Mouse (Mus musculus): ENCODE results near the gene Hist1h2bc. TPM values are rescaled to one million over a fixed set of nuclear protein-coding genes. Genes with fewer than 3 reads are reported as not detected.

Gene Hist1h2bc
- polyA plus RNA-seq, 1 experiment from 2014 or later, result 22.2 TPM

DNA sequence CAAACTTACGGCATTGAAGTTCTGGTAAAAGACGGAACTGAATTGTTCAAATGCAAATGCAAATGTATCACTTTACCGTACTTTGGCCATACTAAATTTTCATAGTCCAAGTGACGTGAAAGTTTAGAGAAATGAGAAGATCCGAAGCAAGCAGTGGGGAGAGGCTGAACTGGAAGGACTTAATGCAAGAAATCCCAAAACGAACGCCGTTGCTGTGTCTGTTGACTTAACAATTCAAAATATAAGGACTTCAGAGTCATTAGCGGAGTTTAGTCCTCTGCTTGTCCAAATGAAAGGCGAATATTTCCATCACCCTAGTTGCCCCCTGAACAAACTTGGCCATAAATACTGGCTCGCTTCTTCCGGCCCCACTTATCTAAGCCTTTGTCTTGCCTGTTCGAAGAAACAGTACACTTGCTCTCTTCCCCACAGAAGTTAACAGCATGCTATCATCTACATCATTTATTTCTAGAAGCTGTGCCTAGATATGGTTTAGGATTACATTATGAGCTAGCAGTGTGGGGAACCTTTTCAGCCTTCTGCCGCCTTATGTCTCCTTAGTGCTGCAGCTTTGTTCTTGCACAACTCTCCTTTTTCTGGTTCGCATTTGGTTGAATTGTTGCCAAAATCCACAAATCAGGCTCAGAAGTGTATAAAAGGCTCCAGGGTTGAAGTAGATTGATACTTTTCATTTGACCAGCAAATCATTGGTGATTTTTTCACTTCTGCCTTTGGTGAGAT, 1.3 kb downstream of the Hist1h2bc start:
- WGBS, result 15% methylated on average over 15 of the region's 15 CpGs
- DNase-seq (ENCODE audit: low spot score), result peak; percentile 58
- Histone ChIP-seq H3K36me3 (ENCODE audit: control insufficient read depth, insufficient read depth, low read length) (no peaks in the 10 kb centered on the region), H3K4me1 (ENCODE audit: control insufficient read depth, insufficient read depth, low read length) (0 out of 2 replicates have a peak, but pooled peaks cover 8% of the 10 kb centered on the region), H3K27me3 (ENCODE audit: control insufficient read depth, insufficient read depth, low read length) (no peaks in the 10 kb centered on the region), H3K4me2 (ENCODE audit: low read depth) (peak overlapping the region; percentile 55), H3K4me3 (ENCODE audit: low read depth, low read length) (peak overlapping the region; percentile 35), H3K27ac (ENCODE audit: low read depth, low read length) (peak overlapping the region; percentile 96), H3K9me3 (ENCODE audit: control insufficient read depth, low read length) (no peaks in the 10 kb centered on the region), H3K9ac (ENCODE audit: low read length) (peak overlapping the region; percentile 68)
- ATAC-seq (ENCODE audit: insufficient read depth, low FRiP score, low TSS enrichment), result no peak

DNA sequence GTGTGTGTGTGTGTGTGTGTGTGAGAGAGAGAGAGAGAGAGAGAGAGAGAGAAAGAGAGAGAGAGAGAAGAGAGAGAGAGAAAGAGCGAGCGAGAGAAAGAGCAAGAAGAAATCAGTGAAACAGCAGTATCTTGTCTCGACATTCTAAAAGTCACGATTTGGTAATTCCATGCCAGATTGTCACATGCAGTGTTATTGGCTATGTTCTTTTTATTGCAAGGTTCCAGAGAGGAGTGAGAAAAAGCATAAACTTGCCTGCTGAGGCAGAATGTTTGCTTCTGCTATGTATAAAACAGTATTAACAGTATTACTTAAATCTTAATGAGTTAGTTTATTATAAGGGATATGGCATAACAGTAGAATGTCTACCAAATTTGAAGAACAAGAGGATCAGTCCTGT, 2.0 kb downstream of the Hist1h2bc start:
- Histone ChIP-seq H3K4me1 (ENCODE audit: control insufficient read depth, insufficient read depth, low read length) (0 out of 2 replicates have a peak, but pooled peaks cover 8% of the 10 kb centered on the region), H3K36me3 (ENCODE audit: control insufficient read depth, insufficient read depth, low read length) (no peaks in the 10 kb centered on the region), H3K9ac (ENCODE audit: low read length) (peak overlapping the region; percentile 68), H3K4me3 (ENCODE audit: low read depth, low read length) (peak overlapping the region; percentile 35), H3K27me3 (ENCODE audit: control insufficient read depth, insufficient read depth, low read length) (no peaks in the 10 kb centered on the region), H3K27ac (ENCODE audit: low read depth, low read length) (peak overlapping the region; percentile 96), H3K4me2 (ENCODE audit: low read depth) (peak overlapping the region; percentile 55), H3K9me3 (ENCODE audit: control insufficient read depth, low read length) (no peaks in the 10 kb centered on the region)
- ATAC-seq (ENCODE audit: insufficient read depth, low FRiP score, low TSS enrichment), result no peak
- 64% methylated on average over 4 of the region's 4 CpGs for whole genome bisulfite sequencing
- no peak for DNase-seq (ENCODE audit: low spot score)

DNA sequence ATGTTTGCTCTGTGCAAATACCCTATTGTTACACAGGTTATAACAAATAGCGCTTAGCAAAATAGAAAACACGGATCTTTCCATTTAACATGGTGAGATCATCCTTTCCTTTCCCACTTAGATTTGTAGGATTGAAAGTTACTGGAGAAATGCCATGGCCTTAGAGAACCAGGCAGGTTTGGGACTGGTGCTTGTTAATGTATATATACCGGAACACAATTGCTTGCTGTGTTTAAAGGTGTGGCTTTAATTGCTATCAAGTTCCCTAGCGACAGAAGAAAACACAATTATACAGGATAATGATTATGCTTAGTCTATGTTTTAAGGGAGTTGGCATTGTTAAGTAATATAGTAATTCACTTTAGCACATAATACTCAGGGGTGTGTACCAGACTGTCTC, 3.2 kb downstream of the Hist1h2bc start:
- ATAC-seq (ENCODE audit: insufficient read depth, low FRiP score, low TSS enrichment) (no peak), DNase-seq (ENCODE audit: low spot score) (no peak)
- H3K9me3 ChIP-seq (ENCODE audit: control insufficient read depth, low read length), result no peaks in the 10 kb centered on the region
- H3K27ac ChIP-seq (ENCODE audit: low read depth, low read length), result no peak overlapping the region
- H3K4me2 ChIP-seq (ENCODE audit: low read depth), result no peak overlapping the region
- H3K4me1 ChIP-seq (ENCODE audit: control insufficient read depth, insufficient read depth, low read length), result 0 out of 2 replicates have a peak, but pooled peaks cover 8% of the 10 kb centered on the region
- WGBS, result 92% methylated on average over 4 of the region's 4 CpGs
- H3K9ac ChIP-seq (ENCODE audit: low read length), result no peak overlapping the region
- no peaks in the 10 kb centered on the region for H3K27me3 ChIP-seq (ENCODE audit: control insufficient read depth, insufficient read depth, low read length)
- no peaks in the 10 kb centered on the region for H3K36me3 ChIP-seq (ENCODE audit: control insufficient read depth, insufficient read depth, low read length)
- no peak overlapping the region for H3K4me3 ChIP-seq (ENCODE audit: low read depth, low read length)

DNA sequence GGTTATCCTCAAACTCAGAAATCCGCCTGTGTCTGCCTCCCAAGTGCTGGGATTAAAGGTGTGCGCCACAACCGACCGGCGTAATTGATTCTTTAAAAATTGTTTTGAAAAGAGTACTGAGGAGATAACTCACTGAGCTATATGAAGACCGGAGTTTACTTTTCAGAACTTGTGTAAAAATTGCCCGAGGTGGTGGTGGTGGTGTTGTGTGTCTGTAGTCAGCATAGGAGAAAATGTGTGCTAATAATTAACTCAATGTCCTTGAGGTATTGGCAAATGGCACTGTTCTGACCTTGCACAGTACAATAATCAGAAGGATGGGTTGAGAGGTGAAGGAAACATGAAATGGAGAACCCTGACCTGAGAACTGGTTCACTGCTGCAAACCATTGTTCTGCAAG, 3.9 kb downstream of the Hist1h2bc start:
- no peak overlapping the region for H3K27ac ChIP-seq (ENCODE audit: low read depth, low read length)
- no peaks in the 10 kb centered on the region for H3K36me3 ChIP-seq (ENCODE audit: control insufficient read depth, insufficient read depth, low read length)
- H3K27me3 ChIP-seq (ENCODE audit: control insufficient read depth, insufficient read depth, low read length), result no peaks in the 10 kb centered on the region
- ATAC-seq (ENCODE audit: insufficient read depth, low FRiP score, low TSS enrichment), result no peak
- H3K4me3 ChIP-seq (ENCODE audit: low read depth, low read length), result no peak overlapping the region
- DNase-seq (ENCODE audit: low spot score), result no peak
- no peak overlapping the region for H3K9ac ChIP-seq (ENCODE audit: low read length)
- H3K4me2 ChIP-seq (ENCODE audit: low read depth), result no peak overlapping the region
- WGBS, result 95% methylated on average over 7 of the region's 7 CpGs
- 0 out of 2 replicates have a peak, but pooled peaks cover 5% of the 10 kb centered on the region for H3K4me1 ChIP-seq (ENCODE audit: control insufficient read depth, insufficient read depth, low read length)
- no peaks in the 10 kb centered on the region for H3K9me3 ChIP-seq (ENCODE audit: control insufficient read depth, low read length)

DNA sequence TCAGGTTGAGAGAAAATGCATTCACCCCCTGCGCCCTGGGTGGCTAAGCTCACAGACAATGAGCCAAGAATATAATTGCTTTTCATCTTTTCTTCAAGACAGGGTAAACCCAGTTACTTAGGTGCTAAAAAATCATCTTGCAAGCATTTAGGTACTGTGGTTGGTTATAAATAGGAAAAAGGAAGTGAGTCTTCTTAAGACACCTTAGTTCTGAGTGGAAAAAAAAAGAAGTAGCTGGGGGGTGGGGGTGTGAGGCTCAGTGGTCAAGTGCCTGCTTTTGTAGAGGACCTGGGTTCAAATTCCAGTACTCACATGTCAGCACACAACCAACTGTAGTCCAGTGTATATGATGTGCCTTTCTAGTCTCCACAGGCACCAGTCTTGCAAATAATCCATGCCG, 5.0 kb downstream of the Hist1h2bc start:
- DNase-seq (ENCODE audit: low spot score) (no peak), ATAC-seq (ENCODE audit: insufficient read depth, low FRiP score, low TSS enrichment) (no peak)
- no peaks in the 10 kb centered on the region for H3K27me3 ChIP-seq (ENCODE audit: control insufficient read depth, insufficient read depth, low read length)
- 93% methylated on average over 2 of the region's 2 CpGs for WGBS
- H3K27ac ChIP-seq (ENCODE audit: low read depth, low read length), result no peak overlapping the region
- H3K4me2 ChIP-seq (ENCODE audit: low read depth), result no peak overlapping the region
- H3K36me3 ChIP-seq (ENCODE audit: control insufficient read depth, insufficient read depth, low read length), result no peaks in the 10 kb centered on the region
- 0 out of 2 replicates have a peak, but pooled peaks cover 4% of the 10 kb centered on the region for H3K4me1 ChIP-seq (ENCODE audit: control insufficient read depth, insufficient read depth, low read length)
- H3K9ac ChIP-seq (ENCODE audit: low read length), result no peak overlapping the region
- H3K9me3 ChIP-seq (ENCODE audit: control insufficient read depth, low read length), result no peaks in the 10 kb centered on the region
- no peak overlapping the region for H3K4me3 ChIP-seq (ENCODE audit: low read depth, low read length)

DNA sequence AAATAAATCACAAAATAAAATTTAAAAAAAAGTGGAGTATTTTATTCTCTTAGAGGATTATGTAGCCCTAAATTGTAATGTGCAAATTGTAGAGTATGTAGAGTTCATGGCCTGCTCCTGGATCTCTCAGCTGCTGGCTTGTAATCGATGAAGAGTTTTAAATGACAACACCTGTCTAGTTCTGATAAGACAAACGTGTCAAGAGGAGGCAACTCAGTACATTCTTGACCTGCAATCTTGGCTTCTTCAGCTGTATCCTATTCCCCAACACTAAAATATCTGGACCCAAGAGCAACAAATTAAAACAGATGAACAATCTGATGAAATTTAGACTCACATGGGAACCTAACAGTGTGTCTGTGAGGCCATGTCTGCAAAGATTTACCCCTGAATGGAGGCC, 5.5 kb downstream of the Hist1h2bc start:
- H3K36me3 ChIP-seq (ENCODE audit: control insufficient read depth, insufficient read depth, low read length), result no peaks in the 10 kb centered on the region
- DNase-seq (ENCODE audit: low spot score) (no peak), ATAC-seq (ENCODE audit: insufficient read depth, low FRiP score, low TSS enrichment) (no peak)
- WGBS, result 83% methylated on average over 2 of the region's 2 CpGs
- H3K9ac ChIP-seq (ENCODE audit: low read length), result no peak overlapping the region
- no peaks in the 10 kb centered on the region for H3K27me3 ChIP-seq (ENCODE audit: control insufficient read depth, insufficient read depth, low read length)
- H3K27ac ChIP-seq (ENCODE audit: low read depth, low read length), result no peak overlapping the region
- no peak overlapping the region for H3K4me2 ChIP-seq (ENCODE audit: low read depth)
- H3K4me1 ChIP-seq (ENCODE audit: control insufficient read depth, insufficient read depth, low read length), result 0 out of 2 replicates have a peak, but pooled peaks cover 4% of the 10 kb centered on the region
- H3K4me3 ChIP-seq (ENCODE audit: low read depth, low read length), result no peak overlapping the region
- no peaks in the 10 kb centered on the region for H3K9me3 ChIP-seq (ENCODE audit: control insufficient read depth, low read length)

DNA sequence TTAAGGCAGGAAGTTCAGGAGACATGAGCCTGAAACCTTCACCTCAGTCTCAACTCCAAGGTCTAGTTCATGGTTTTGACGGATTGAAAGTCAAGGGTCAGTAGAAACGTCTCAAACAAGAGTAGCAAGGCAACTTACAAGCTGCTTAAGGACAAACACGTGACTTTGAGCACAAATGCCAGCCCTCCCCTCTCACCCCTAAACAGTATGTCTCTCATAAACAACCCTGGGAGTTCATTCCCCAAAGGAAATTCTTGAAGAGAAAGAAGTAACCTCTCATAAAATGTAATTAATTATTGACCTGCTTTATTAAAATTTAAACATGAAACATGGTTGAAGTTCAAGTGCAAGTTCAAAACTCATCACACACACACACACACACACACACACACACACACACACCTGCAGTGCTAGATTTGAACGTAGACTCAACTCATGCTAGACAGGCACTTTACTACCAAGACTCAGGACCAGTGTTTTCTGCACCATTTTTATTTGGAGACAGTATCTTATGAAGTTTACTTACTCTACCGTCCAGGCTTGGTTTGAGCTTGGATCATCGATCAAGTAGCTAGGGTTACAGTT, 9.9 kb downstream of the Hist1h2bc start:
- no peaks in the 10 kb centered on the region for H3K9me3 ChIP-seq (ENCODE audit: control insufficient read depth, low read length)
- no peak overlapping the region for H3K9ac ChIP-seq (ENCODE audit: low read length)
- H3K36me3 ChIP-seq (ENCODE audit: control insufficient read depth, insufficient read depth, low read length), result no peaks in the 10 kb centered on the region
- H3K4me3 ChIP-seq (ENCODE audit: low read depth, low read length), result no peak overlapping the region
- no peak for ATAC-seq (ENCODE audit: insufficient read depth, low FRiP score, low TSS enrichment)
- H3K4me1 ChIP-seq (ENCODE audit: control insufficient read depth, insufficient read depth, low read length), result 0 out of 2 replicates have a peak, but pooled peaks cover 3% of the 10 kb centered on the region
- H3K27me3 ChIP-seq (ENCODE audit: control insufficient read depth, insufficient read depth, low read length), result no peaks in the 10 kb centered on the region
- H3K27ac ChIP-seq (ENCODE audit: low read depth, low read length), result no peak overlapping the region
- no peak for DNase-seq (ENCODE audit: low spot score)
- 83% methylated on average over 6 of the region's 6 CpGs for WGBS
- H3K4me2 ChIP-seq (ENCODE audit: low read depth), result no peak overlapping the region

DNA sequence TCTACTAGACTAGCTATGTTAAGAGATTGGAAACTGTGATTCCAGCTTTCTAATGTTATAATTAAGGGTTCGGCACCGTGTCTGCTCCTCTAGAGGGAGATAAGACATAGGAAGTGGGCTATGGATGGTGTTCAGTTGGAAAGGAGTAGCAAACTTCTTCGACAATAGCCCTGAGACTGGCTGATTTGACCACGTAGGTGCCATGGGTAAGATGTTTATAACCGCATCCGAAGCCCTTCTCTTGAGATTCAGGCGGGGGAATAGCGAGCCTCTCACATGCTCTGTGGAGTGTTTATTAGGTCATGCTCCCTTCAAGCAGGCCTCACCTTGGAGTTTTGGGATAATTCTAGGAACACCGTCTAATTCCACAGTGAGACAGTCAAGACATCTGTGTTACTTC, 11.0 kb downstream of the Hist1h2bc start:
- WGBS, result 98% methylated on average over 9 of the region's 9 CpGs
- Histone ChIP-seq H3K36me3 (ENCODE audit: control insufficient read depth, insufficient read depth, low read length) (no peaks in the 10 kb centered on the region), H3K4me2 (ENCODE audit: low read depth) (no peak overlapping the region), H3K4me3 (ENCODE audit: low read depth, low read length) (no peak overlapping the region), H3K4me1 (ENCODE audit: control insufficient read depth, insufficient read depth, low read length) (0 out of 2 replicates have a peak, but pooled peaks cover 3% of the 10 kb centered on the region), H3K9me3 (ENCODE audit: control insufficient read depth, low read length) (no peaks in the 10 kb centered on the region), H3K27me3 (ENCODE audit: control insufficient read depth, insufficient read depth, low read length) (no peaks in the 10 kb centered on the region), H3K9ac (ENCODE audit: low read length) (no peak overlapping the region), H3K27ac (ENCODE audit: low read depth, low read length) (no peak overlapping the region)
- DNase-seq (ENCODE audit: low spot score) (no peak), ATAC-seq (ENCODE audit: insufficient read depth, low FRiP score, low TSS enrichment) (no peak)

DNA sequence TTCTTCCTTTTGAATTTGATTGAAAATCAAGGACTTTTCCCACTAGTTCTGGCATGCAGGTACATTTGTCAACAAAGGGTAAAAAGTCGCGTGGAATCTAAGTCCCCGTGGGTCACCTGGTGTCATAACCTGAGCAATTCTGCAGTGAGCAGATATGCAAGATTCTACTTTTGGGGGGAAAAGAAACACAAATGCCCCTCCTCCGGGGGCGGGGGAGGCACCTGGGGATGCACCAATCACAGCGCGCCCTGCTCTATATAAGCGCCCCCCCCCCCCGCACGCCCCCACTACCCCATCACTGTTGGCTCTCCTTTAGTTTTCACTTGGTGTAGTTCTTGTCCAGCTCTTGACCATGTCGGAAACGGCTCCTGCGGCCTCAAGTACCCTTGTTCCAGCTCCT, 11.5 kb downstream of the Hist1h2bc start, which contains the start of gene Hist1h1t:
Hist1h1t (plus strand) TSS at position 301 of the 400 bp plus-strand sequence.
- H3K27me3 ChIP-seq (ENCODE audit: control insufficient read depth, insufficient read depth, low read length), result no peaks in the 10 kb centered on the region
- H3K4me3 ChIP-seq (ENCODE audit: low read depth, low read length), result no peak within 1 kb of the TSS
- no peak within 1 kb of the TSS for H3K4me2 ChIP-seq (ENCODE audit: low read depth)
- 58% methylated on average over 10 of the region's 13 CpGs for WGBS
- H3K36me3 ChIP-seq (ENCODE audit: control insufficient read depth, insufficient read depth, low read length), result no peaks in the 10 kb centered on the region
- H3K9me3 ChIP-seq (ENCODE audit: control insufficient read depth, low read length), result no peaks in the 10 kb centered on the region
- no peak for DNase-seq (ENCODE audit: low spot score)
- 0 out of 2 replicates have a peak, but pooled peaks cover 3% of the 10 kb centered on the region for H3K4me1 ChIP-seq (ENCODE audit: control insufficient read depth, insufficient read depth, low read length)
- peak within 1 kb of the TSS; percentile 17; the same call in 1 of the 2 replicates for H3K27ac ChIP-seq (ENCODE audit: low read depth, low read length)
- no peak within 1 kb of the TSS for H3K9ac ChIP-seq (ENCODE audit: low read length)
- ATAC-seq (ENCODE audit: insufficient read depth, low FRiP score, low TSS enrichment), result no peak

Data from neural tube, embryonic 11.5 days (tissue).